Mouse (Mus musculus) lung, embryonic 15.5 days (tissue): Measurements from ENCODE around the gene Gm9844. TPM values are rescaled to one million over a fixed set of nuclear protein-coding genes. Genes with fewer than 3 reads are reported as not detected.

Source experiments
- ATAC-seq: fragments of 200-750 bp; cut with Nextera tagmentation; 2 replicates; pipeline ENCODE4 v1.8.0; 2017; ENCODE audit warnings: moderate number of reproducible peaks, borderline replicate concordance; ENCODE audit not compliant: low FRiP score, low TSS enrichment; ENCODE audit errors: extremely low read depth
- H3K27ac ChIP-seq: fragments of 300-500 bp; sonication (generic); 2 replicates; pipeline ENCODE4 v1.5.1; 2015; ENCODE audit warnings: moderate library complexity, mild to moderate bottlenecking, inconsistent platforms
- H3K27me3 ChIP-seq: fragments of 300-500 bp; sonication (generic); 2 replicates; pipeline ENCODE4 v1.6.1; 2015; ENCODE audit warnings: inconsistent platforms
- H3K36me3 ChIP-seq: fragments of 300-500 bp; sonication (generic); 2 replicates; pipeline ENCODE4 v1.6.1; 2015; ENCODE audit warnings: inconsistent platforms
- H3K4me1 ChIP-seq: fragments of 300-500 bp; sonication (generic); 2 replicates; pipeline ENCODE4 v1.6.1; 2015; ENCODE audit warnings: inconsistent platforms
- H3K4me2 ChIP-seq: fragments of 300-500 bp; sonication (generic); 2 replicates; pipeline ENCODE4 v1.6.1; 2015; ENCODE audit warnings: inconsistent platforms, mild to moderate bottlenecking, moderate library complexity
- H3K4me3 ChIP-seq: fragments of 300-500 bp; sonication (generic); 2 replicates; pipeline ENCODE4 v1.5.1; 2015; ENCODE audit warnings: mild to moderate bottlenecking, inconsistent platforms
- H3K9ac ChIP-seq: fragments of 300-500 bp; sonication (generic); 2 replicates; pipeline ENCODE4 v1.6.1; 2015; ENCODE audit warnings: inconsistent platforms
- H3K9me3 ChIP-seq: fragments of 300-500 bp; sonication (generic); 2 replicates; pipeline ENCODE4 v1.6.1; 2016; ENCODE audit warnings: inconsistent platforms
- WGBS: fragments of 180-500 bp; shearing (Covaris S2); methylation state at CpG from one replicate; pipeline ENCODE4 v1.1.7; 2015; 5-methylcytosine and 5-hydroxymethylcytosine counted together
- polyA plus RNA-seq: library from polyadenylated mRNA; unstranded; fragments of >200 nt; fragmentation: Nextera tagmentation; extraction: Ambion mirVana; gene quantifications from 2 replicates; pipeline ENCODE4 v1.2.1, GENCODE M21; 2015

Gm9844 gene
- polyA plus RNA-seq, 1 experiment from 2014 or later, result 14.1 TPM

- H3K9ac ChIP-seq, result peak overlapping the region; percentile 75
- H3K4me1 ChIP-seq, result peaks cover 49% of the 10 kb centered on the region
- peak overlapping the region; percentile 60 for H3K4me3 ChIP-seq
- ATAC-seq, result peak; percentile 96
- H3K27me3 ChIP-seq, result no peaks in the 10 kb centered on the region
- peak overlapping the region; percentile 89 for H3K27ac ChIP-seq
- peaks cover 8% of the 10 kb centered on the region; the same call in 1 of the 2 replicates for H3K36me3 ChIP-seq
- whole genome bisulfite sequencing, result 1% methylated on average over 30 of the region's 30 CpGs
- H3K9me3 ChIP-seq, result no peaks in the 10 kb centered on the region
- H3K4me2 ChIP-seq, result peak overlapping the region; percentile 81
Measured at GRCm38 (mm10) chr7:24904070-24904483, 42.1 kb downstream of the Gm9844 start.

DNA sequence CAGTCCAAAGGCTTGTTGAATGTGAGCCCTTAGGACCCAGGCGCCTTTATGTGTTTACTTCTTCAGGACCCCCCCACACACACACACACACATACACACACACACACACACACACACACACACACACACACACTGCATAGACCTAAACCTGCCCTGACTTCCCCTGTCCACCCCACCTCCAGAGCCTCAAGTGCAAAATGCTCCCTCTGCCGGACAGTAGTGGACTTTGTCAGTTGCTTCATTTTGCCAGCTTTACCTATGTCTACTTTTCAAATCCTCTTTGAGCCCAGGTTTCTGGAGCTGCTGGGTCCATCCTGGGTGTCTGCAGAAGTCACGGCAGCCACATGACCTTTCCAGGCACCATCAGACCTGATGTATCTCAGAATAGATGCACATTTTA is 42.9 kb downstream of the Gm9844 start:
- ATAC-seq, result no peak
- Histone ChIP-seq H3K4me3 (peak overlapping the region; percentile 60), H3K9me3 (no peaks in the 10 kb centered on the region), H3K36me3 (peaks cover 14% of the 10 kb centered on the region; the same call in 1 of the 2 replicates), H3K9ac (peak overlapping the region; percentile 75), H3K27me3 (no peaks in the 10 kb centered on the region), H3K27ac (peak overlapping the region; percentile 81; the same call in 1 of the 2 replicates), H3K4me2 (peak overlapping the region; percentile 81), H3K4me1 (peaks cover 49% of the 10 kb centered on the region)
- WGBS, result 11% methylated on average over 3 of the region's 3 CpGs

DNA sequence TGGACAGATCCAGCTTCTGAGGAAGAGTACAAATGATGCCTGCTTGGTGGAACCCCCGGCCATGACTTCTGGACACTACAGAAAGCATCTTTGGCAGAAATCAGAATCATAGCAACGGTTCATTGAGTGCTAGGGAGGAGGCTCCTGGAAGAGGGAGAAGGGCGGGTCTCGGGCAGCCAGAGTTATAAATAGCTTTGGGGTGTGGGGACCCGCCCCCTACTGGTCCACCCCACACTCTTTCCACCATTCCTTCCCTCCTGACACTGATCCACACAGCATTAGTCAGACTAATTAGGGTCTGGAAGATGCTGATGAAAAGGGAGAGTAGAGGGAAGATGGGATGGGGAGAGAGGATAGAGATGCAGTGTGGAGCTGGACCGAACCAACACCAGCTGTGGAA is 44.5 kb downstream of the Gm9844 start:
- H3K4me3 ChIP-seq, result no peak overlapping the region
- 19% methylated on average over 6 of the region's 6 CpGs for WGBS
- no peaks in the 10 kb centered on the region for H3K9me3 ChIP-seq
- peaks cover 49% of the 10 kb centered on the region for H3K4me1 ChIP-seq
- no peaks in the 10 kb centered on the region for H3K27me3 ChIP-seq
- ATAC-seq, result no peak
- no peak overlapping the region for H3K9ac ChIP-seq
- H3K27ac ChIP-seq, result peak overlapping the region; percentile 46; the same call in 1 of the 2 replicates
- H3K4me2 ChIP-seq, result peak overlapping the region; percentile 41
- H3K36me3 ChIP-seq, result peaks cover 25% of the 10 kb centered on the region; the same call in 1 of the 2 replicates

GRCm38 (mm10) chr7:24907211-24907748 is 45.3 kb downstream of the Gm9844 start:
- peak overlapping the region; percentile 46 for H3K27ac ChIP-seq
- H3K4me3 ChIP-seq, result peak overlapping the region; percentile 16
- H3K4me1 ChIP-seq, result peaks cover 43% of the 10 kb centered on the region
- H3K9me3 ChIP-seq, result no peaks in the 10 kb centered on the region
- H3K27me3 ChIP-seq, result no peaks in the 10 kb centered on the region
- 26% methylated on average over 13 of the region's 13 CpGs for WGBS
- H3K4me2 ChIP-seq, result peak overlapping the region; percentile 41
- no peak overlapping the region; the same call in 1 of the 2 replicates for H3K9ac ChIP-seq
- peaks cover 32% of the 10 kb centered on the region; the same call in 1 of the 2 replicates for H3K36me3 ChIP-seq
- no peak for ATAC-seq

Other genes with a start within 250 kb of the Gm9844 start
- 0.18 and 0.40 TPM in 2 replicates for gene Lypd3, start 225.7 kb upstream of the Gm9844 start, polyA plus RNA-seq
- gene Tex101, start 185.5 kb upstream of the Gm9844 start, polyA plus RNA-seq, result not detected in 2 replicates
- gene BC049730, start 153.0 kb upstream of the Gm9844 start, polyA plus RNA-seq, result not detected in 2 replicates
- not detected in 2 replicates for gene Gm4763, start 135.3 kb upstream of the Gm9844 start, polyA plus RNA-seq
- 0.73 and 0.75 TPM in 2 replicates for gene Cd177, start 101.9 kb upstream of the Gm9844 start, polyA plus RNA-seq
- 0.15 TPM in 1 of 2 replicates, not detected in the other for gene Ceacam10, start 85.0 kb upstream of the Gm9844 start, polyA plus RNA-seq
- not detected in 2 replicates for gene Lypd4, start 7.7 kb downstream of the Gm9844 start, polyA plus RNA-seq
- gene Dmrtc2, start 7.8 kb downstream of the Gm9844 start, polyA plus RNA-seq, result not detected in 2 replicates
- 2,408 and 2,762 TPM in 2 replicates for gene Rps19, start 22.2 kb downstream of the Gm9844 start, polyA plus RNA-seq
- 0.25 and 0.52 TPM in 2 replicates for gene Cd79a, start 35.2 kb downstream of the Gm9844 start, polyA plus RNA-seq
- 115 and 128 TPM in 2 replicates for gene Arhgef1, start 40.7 kb downstream of the Gm9844 start, polyA plus RNA-seq
- not detected in 2 replicates for gene Gm4881, start 82.3 kb downstream of the Gm9844 start, polyA plus RNA-seq
- 154 and 156 TPM in 2 replicates for gene Rabac1, start 110.5 kb downstream of the Gm9844 start, polyA plus RNA-seq
- gene Atp1a3, start 143.7 kb downstream of the Gm9844 start, polyA plus RNA-seq, result 0.84 and 1.3 TPM in 2 replicates
- gene Grik5, start 210.1 kb downstream of the Gm9844 start, polyA plus RNA-seq, result 3.8 and 4.2 TPM in 2 replicates
- 29.8 and 30.4 TPM in 2 replicates for gene Zfp574, start 210.4 kb downstream of the Gm9844 start, polyA plus RNA-seq